Mouse (Mus musculus) MEL-GATA-1-ER (cell line): ENCODE data around the gene Notum.
"Not testable (repeated sequence)": the region's sequence is repeated elsewhere in the genome, so short reads cannot be mapped to it uniquely, and the experiment has no call there.

Experiments
- DNase-seq: peaks from one replicate; pipeline ENCODE4 v3.0.0-alpha.2; 2012; ENCODE audit warnings: low read depth; ENCODE audit errors: extremely low read depth

Notum gene

GRCm38 (mm10) chr11:120675875-120676274 is 14.9 kb upstream of the Notum start:
- DNase-seq: not testable (repeated sequence)

GRCm38 (mm10) chr11:120673594-120674122 is 12.7 kb upstream of the Notum start:
- no peak for DNase-seq

GRCm38 (mm10) chr11:120672687-120673593 is 12.0 kb upstream of the Notum start, which contains the start of gene Aspscr1:
TSS of gene Aspscr1 (plus strand) at chr11:120672973.
- peak; percentile 81 for DNase-seq

DNA sequence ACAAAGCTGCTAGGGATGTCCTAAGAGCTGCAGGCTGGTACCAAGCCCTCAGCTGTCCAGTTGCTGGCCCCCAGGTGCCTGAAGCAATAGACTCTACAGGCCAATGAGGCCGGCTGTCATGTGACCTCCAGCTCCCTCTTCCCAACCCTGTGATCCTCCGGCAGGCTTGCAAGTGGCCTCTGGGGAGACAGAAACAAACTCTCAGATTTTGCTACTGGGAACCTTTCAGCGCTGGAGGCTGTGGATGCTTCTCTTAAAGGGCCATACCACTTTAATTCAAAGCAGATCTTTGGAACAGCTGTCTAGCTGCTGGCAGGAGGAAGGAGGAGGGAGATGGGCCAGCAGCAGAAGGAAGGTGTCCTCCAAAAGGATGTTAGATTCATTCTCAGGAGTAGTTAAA is 5.6 kb upstream of the Notum start:
- no peak for DNase-seq

DNA sequence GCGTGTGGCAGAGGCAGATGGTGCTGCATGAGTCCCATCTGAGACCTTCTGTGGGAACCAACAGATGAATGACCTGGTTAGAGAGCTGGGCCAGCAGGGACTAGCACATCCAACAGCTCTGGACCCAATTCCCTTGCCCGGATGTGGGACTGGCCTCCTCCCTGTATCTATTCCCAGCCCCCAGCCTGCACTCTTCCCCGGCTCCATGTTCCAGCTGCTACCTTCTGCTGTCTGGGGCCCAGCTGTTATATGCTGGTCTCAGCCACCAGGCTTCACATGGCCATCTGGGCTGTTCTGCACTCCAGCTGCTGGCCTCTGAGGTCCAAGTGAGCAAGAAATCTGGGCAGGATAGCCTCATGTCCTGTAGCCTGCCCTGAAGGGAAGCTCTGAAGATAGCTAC is 4.4 kb upstream of the Notum start:
- DNase-seq: no peak

DNA sequence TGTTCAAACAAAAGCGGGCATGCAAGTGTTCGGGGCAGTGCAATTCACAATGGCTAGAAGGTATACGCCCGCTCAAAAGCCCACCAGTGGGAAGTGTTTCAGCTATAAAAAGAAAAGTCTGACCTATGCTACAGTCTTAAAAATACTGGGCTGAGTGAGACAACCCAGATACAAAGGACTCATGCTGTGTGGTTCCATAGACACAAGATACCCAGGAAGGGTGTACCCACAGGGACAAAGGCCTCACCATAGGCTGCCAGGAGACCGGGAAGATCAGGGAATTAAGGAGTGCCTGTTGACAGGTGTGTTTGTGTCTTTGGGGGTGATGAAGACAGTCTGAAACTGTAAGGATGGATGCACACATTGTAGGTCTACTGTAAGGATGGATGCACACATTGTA is 2.7 kb upstream of the Notum start:
- no peak for DNase-seq

GRCm38 (mm10) chr11:120662759-120663158 is 1.8 kb upstream of the Notum start:
- no peak for DNase-seq

DNA sequence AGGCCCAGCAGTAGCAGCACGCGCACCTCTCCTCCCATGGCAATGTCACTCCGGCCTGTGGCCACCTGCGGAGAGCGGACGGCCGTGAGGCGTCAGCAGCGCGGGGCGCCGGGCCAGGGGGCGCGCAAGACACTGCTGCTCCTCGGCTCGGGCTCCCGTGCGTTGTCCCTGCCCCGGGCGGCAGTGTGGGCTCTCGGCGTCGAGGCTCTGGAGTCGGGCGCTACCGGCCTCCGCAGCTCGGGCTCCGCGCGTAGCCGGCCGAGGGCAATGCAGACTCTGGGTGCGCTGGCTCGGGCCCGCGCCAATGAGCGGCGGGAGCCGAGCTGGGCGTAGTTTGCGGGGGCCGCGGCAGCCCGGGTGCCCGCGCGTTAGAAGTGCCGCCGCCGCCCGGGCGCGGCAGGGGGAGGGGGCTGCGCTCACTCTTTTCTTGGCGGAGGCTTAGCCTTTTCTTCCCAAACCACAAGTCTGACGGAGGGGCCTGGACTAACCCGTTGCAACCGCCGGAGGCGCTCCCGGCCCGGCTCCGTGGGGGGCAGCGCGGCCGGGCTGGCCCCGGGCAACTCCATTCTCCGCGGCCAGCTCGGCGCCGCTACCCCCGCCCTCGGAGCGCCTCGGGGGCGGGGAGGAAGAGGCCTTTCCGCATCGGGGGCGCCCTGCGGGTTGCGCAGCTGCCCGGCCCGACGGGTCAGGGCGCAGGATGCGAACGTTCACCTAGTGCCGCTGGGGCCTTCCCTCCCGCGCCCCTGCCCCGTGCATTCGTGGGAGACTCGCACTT is 487 bp downstream of the Notum start:
- no peak for DNase-seq

DNA sequence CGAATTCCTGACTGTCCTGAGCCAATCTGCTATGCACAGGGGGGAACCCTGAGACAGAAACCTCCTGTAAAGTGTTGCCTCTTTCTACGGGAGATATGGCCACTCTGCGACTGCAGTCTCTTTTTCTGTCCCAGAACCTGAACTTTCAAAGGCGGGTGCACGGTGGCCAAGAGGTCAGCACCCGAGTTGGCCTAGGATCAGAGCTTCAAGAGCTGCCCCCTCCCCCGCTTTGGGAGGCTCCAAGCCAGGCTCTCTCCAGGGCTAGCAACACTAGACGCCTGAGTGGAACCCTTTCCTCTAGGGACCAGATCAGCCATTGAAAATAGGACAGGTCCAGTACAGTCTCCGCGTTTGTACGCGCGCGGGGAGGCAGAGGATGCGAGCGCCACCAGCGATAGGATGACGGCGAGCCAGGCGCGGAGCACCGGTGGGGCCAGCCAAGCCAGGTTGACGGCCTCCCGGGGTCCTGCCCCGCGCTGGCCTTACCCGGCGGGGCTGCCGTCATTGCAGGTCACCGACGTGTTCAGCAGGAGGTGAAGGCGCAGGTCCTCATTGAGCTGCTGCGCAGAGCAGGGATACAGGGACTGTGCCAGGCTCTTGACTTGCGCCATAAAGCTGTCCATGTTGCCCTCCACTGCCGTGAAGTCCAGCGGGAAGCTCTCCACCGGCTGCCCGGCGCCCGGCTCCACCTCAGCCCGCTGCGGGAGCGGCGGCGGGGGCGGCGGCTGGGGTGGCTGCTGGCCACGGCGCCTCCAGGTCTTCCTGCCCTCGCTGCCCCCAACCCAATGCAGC is 1.3 kb downstream of the Notum start:
- no peak for DNase-seq

DNA sequence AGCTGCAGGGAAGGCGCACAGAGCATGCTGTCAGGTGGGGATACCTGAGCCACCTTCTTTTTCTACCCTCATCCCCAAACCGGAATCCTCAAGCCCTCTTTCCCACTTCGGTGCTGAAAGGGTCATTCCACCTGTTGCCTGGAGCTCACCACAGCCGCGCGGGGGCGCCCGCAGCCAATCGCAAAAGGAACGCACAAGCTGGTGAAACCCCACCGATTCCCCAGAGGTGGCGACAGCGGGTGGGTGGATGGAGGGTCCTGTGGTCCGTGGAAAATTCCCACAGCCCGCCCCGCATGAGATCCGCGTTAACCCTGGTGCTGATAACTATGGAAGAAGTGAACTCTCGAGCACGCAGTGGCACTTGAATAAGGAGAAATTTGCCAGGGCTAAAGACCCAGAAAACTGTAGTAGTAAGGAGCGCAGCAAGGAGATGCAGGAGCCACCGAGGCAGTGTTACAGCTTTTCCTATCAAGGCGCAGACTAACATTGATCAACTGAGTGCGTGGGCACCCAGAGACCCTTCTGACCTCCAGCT is 2.0 kb downstream of the Notum start:
- DNase-seq: no peak

DNA sequence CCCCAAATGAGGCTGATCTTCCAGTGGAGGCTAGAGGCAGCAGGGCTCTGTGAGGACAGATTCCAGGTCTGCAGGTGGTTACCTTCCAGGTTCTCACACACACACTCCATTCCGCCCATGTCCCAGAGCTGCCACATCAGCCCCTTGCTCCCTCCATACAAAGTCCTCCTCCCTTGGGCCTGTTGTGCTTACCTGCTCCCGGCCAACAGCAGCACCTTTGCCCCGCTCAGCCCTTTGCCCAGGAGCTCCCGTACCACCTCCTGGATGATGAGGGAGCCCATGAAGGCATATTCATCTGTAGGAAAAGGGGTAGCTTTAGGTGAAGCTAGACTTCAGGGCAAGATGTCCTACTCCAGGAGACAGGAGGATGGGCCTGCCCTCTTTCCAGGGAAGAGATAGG is 3.7 kb downstream of the Notum start:
- no peak for DNase-seq

- no peak for DNase-seq
Measured at GRCm38 (mm10) chr11:120654741-120655140, 6.2 kb downstream of the Notum start.

- no peak for DNase-seq
Measured at GRCm38 (mm10) chr11:120651872-120652271, 9.1 kb downstream of the Notum start.

- DNase-seq: no peak
Measured at GRCm38 (mm10) chr11:120648001-120648476, 12.9 kb downstream of the Notum start, which contains the start of gene Myadml2. TSS of gene Myadml2 (minus strand) at chr11:120648158.

DNA sequence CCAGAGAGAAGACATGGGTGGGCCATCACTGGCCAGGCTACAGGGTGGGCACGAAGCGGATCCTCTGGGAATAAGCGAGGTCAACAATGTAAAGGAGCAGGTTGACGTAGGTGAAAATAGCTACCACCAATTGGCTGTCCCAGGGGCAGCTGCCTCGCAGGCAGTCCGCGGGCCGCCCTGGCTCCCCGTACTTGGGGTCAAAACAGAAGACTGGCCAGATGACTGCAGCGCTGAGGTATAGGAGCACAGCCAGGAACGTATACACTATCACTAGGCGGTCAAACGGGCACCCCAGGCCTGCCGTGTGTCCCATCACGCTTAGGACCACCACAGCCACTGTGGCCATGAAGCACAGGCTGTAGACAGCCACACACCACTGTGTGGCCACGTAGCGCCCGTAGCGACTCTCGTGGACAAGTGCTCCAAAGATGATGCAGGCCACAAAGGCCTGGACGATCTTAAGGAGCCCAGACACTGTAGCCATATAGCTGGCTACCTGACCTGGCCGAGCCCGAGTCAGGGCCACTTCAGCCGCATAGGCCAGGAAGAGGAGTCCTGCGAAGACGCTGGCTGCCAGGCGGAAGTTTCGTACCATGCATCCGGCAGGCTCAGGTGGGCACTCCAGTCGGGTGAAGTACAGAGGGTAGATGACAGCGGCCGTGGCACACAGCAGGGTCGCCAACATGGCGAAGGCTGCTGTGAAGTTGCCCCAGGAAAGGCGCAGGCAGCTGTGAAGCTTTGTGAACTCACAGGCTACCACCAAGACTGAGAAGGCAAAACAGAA is 13.7 kb downstream of the Notum start:
- DNase-seq: no peak

DNA sequence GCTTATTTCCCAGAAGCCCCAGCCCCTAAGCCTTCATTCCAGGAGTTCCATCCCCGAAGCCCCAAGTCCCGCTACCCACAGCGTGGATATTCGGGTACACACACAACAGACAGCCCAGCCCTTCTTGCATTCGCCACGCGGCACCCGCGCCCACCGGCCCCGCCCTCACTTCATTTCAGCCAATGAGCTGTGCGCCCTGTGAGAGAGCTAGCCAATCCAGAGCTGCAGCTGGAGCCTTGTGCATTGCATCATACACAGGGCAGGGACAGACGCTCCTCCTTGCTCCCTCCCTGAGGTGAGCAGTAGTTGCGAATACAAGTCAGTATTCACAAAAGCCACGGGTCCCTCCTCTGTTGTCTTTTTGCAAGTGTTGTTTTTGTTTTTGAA is 17.4 kb downstream of the Notum start, which contains the start of gene Pycr1:
Gene Pycr1, minus strand, starts transcription at position 169 of the 387 bp plus-strand sequence.
- DNase-seq: peak; percentile 91

DNA sequence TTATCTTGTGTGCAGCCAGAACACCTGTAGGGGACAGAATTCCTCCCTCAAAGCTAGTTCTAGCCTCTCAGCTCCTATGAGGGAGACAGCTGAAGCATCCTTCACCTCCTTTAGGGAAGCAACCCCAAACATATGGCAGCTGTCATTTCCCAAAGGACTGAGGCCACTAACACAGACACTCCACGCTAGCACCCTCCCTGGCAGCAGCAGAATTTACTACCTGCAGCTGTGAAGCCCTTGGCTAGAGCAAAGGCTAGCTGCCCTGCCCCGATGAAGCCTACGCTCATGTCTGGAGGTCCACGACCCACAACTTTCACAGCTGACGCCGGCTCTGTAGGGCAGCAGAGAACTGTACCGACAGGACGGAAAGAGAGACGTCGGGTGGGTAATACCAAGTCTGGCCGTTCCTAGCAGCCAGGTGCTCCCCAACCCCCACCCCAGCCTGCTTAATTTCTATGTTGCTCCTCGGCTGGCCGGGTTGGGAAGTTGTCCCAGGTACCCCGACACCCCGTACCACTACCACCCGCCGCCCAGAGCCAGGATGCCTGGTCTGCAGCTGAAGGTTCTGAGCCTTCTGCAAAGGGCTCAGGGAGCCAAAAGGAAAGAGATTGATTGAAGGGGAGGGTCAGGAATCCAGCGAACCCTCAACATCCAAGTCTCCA is 17.9 kb downstream of the Notum start:
- no peak for DNase-seq

DNA sequence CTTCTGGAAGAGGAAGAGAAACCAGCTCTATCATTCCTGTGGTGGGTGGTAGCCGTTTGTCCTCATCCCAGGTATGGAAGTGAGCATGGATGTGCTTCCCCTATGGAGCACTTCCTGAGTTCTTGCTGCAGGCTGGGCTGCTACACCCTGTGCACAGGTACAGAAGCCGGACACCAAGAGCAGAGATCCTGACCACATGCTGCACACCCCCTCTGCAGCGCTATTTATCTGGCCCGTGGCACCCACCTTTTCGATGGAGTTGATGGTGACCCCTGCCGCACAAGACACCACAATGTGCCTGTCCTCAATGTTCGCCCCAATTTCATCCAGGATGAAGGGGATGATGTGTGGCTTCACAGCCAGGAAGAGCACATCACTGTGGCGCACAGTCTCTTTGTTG is 19.1 kb downstream of the Notum start:
- DNase-seq: no peak

- DNase-seq: no peak
Measured at GRCm38 (mm10) chr11:120641255-120641654, 19.7 kb downstream of the Notum start.
